Mouse (Mus musculus) spleen, postnatal 0 days (tissue): ENCODE results near the gene Dip2a. TPM values are rescaled to one million over a fixed set of nuclear protein-coding genes. Genes with fewer than 3 reads are reported as not detected.

Source experiments
- polyA plus RNA-seq: library from polyadenylated mRNA; unstranded; fragments of >200 nt; fragmentation: Nextera tagmentation; extraction: Ambion mirVana; gene quantifications from 2 replicates; pipeline ENCODE4 v1.2.1, GENCODE M21; 2015

Gene Dip2a
- polyA plus RNA-seq = 2.1 and 2.7 TPM in 2 replicates

DNA sequence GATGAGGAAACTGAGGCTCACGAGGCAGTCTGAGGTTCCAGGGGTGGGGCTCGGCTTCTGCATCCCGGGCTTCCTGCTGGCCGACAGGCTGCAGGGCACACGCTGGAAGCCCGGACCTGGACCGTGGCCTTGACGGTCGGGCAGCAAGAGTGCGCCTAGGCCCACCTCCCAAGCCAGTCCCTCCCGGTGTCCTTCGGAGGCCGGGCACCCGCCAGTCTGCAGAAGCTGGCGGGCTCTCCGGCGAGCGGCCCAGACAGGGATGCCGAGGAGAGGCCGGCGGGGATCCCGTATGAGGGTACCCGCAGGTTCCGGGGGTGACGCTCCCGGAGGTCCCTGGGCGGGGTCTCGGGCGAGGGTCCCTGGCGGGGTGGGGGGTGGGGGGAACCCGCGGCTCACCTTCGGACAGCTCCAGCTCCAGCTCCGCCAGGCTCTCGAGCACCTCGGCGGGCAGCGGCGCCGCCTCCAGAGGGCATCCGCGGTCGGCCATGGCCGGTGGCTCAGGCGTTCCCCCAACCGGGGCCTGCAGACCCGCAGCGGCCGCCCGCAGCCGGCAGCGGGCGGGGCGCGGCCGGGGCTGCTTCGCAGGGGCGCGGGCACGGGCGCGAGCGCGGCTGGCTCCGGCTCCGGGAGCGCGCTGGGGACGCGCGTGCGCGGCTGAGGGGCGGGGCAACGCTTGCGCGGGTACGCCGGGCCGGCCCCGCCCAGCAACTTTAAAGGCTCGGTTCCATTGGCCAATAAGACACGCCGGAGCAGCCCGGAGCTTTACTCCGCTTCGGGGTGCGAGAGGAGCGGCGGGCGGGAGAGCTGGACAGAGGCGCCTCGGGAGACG lies at the start of gene Dip2a:
TSS of gene Dip2a (minus strand) at position 581 of the 829 bp plus-strand sequence.

DNA sequence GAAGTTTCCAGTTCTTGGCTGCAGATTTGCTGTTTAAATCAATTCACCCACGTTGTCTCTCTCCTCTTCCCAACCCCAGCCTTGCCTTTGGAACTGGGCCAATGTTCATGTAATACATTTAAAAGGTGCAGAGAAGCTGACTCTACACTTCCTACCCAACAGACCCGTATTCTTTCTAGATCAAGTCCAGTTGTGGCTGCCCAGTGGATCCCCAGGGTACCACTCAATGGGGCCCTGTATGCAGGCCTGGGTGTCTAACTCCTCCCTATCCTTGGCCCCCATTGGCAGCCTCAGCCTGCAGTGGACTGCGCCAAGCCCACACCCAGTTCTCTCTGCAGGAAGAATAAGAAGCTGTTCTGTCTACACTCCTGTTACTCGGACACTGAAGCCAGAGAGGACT lies 91.6 kb downstream of the Dip2a start, which contains the start of gene S100b:
TSS of gene S100b (plus strand) at position 318 of the 400 bp plus-strand sequence.

DNA sequence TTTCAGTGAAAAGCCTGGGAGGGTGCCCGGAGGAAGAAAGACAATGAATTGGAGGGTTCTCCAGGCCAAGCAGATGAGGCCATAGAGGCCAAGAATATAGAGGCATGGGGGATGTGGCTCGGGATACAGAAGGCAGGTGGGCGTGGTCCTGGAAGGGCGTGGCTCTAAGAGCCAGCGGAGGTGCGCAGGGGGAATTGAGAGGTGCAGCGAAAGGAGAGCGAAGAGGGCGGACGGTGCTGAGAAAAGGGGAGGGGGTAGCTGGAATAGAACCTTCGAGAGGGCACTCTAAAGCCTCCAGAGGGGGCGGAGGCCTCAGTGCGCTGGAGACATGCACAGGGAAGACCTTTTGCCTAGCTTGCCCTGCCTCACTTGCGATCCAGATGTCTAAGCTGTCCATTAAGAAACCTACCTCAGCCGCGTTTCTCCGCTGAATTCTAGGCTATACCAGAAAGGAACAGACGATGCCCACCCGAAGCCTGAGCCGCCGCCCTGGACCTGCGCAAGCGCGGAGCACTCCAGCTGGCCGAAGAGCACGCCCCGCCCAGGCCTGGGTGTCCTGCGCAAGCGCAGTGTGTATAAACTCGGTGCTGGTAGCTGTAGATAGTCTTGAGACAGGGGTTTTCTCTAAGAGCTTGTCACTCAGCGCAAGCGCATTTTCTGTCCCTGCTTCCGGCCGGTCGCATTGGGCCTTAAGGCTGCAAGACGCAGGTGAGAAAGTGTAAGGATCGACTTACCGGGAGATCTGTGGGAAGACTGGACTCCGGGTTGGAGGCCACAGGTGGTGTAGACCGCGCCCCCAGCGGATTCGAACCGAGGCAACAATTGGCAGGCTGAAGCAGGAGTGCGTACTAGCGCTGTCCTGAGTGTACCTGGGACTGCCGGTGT lies 107.5 kb downstream of the Dip2a start, which contains the start of gene Prmt2:
TSS of gene Prmt2 (minus strand) at position 525 of the 885 bp plus-strand sequence.

Other genes starting within 250 kb of the Dip2a start
- gene Slc5a4b, start 234.3 kb downstream of the Dip2a start, polyA plus RNA-seq = not detected in 2 replicates
- not detected in 2 replicates for gene Slc5a4a, start 197.8 kb downstream of the Dip2a start, polyA plus RNA-seq
- gene Prmt2, start 107.4 kb downstream of the Dip2a start, polyA plus RNA-seq = 7.5 and 9.9 TPM in 2 replicates
- 0.22 and 0.24 TPM in 2 replicates for gene S100b, start 91.4 kb downstream of the Dip2a start, polyA plus RNA-seq
- gene AC141477.1, start 95.2 kb upstream of the Dip2a start, polyA plus RNA-seq = not detected in 2 replicates
- 12.8 and 14.6 TPM in 2 replicates for gene Pcnt, start 97.5 kb upstream of the Dip2a start, polyA plus RNA-seq
- not detected in 2 replicates for gene 2610028H24Rik, start 103.8 kb upstream of the Dip2a start, polyA plus RNA-seq
- gene Mcm3ap, start 123.6 kb upstream of the Dip2a start, polyA plus RNA-seq = 41.6 and 43.6 TPM in 2 replicates
- 3.9 and 4.5 TPM in 2 replicates for gene Ybey, start 123.8 kb upstream of the Dip2a start, polyA plus RNA-seq
- gene Lss, start 186.3 kb upstream of the Dip2a start, polyA plus RNA-seq = 5.5 and 5.7 TPM in 2 replicates
- not detected in 2 replicates for gene Spatc1l, start 217.0 kb upstream of the Dip2a start, polyA plus RNA-seq
- gene Ftcd, start 230.4 kb upstream of the Dip2a start, polyA plus RNA-seq = 0.11 and 0.19 TPM in 2 replicates